Mouse (Mus musculus) ES-E14 (cell line): ENCODE measurements around the gene Slc17a7. TPM values are rescaled to one million over a fixed set of nuclear protein-coding genes. Genes with fewer than 3 reads are reported as not detected.

Source experiments
- DNase-seq: peaks from one replicate; pipeline ENCODE4 v3.0.0-alpha.2; 2013; ENCODE audit warnings: low read depth, low spot score
- H3K27ac ChIP-seq: 2 replicates; pipeline ENCODE4 v1.5.1; 2012; ENCODE audit warnings: low read depth, mild to moderate bottlenecking, low read length, moderate library complexity, mixed read lengths; ENCODE audit not compliant: poor library complexity, insufficient read depth, severe bottlenecking
- H3K36me3 ChIP-seq: 2 replicates; pipeline ENCODE4 v1.6.1; 2012; ENCODE audit warnings: mild to moderate bottlenecking, low read length, moderate library complexity, mixed read lengths; ENCODE audit not compliant: control insufficient read depth, poor library complexity, insufficient read depth, severe bottlenecking
- H3K4me1 ChIP-seq, 2 experiments: fragments of 150-350 bp in 1 of 2; sonication (generic) in 1 of 2; 2 replicates each; pipeline ENCODE4 v1.6.1; 2012; ENCODE audit warnings: low read length in 2 of 2, mild to moderate bottlenecking in 1 of 2, mixed read lengths in 1 of 2; ENCODE audit not compliant: control insufficient read depth in 2 of 2, insufficient read depth in 2 of 2, poor library complexity in 1 of 2
- H3K4me3 ChIP-seq, 2 experiments: fragments of 150-350 bp in 1 of 2; sonication (generic) in 1 of 2; 2 replicates each; pipeline ENCODE4 v1.5.1; 2012; ENCODE audit warnings: low read length in 2 of 2, low read depth in 1 of 2, mild to moderate bottlenecking in 1 of 2, mixed read lengths in 1 of 2; ENCODE audit not compliant: insufficient read depth in 1 of 2, poor library complexity in 1 of 2, severe bottlenecking in 1 of 2
- H3K9ac ChIP-seq: 2 replicates; pipeline ENCODE4 v1.6.1; 2012; ENCODE audit warnings: low read depth, mild to moderate bottlenecking, low read length, mixed read lengths; ENCODE audit not compliant: poor library complexity, insufficient read depth, severe bottlenecking
- H3K9me3 ChIP-seq: fragments of 150-350 bp; sonication (generic); 2 replicates; pipeline ENCODE4 v1.6.1; 2012; ENCODE audit warnings: low read depth, mild to moderate bottlenecking, low read length; ENCODE audit not compliant: control insufficient read depth, insufficient read depth
- CHD2 ChIP-seq: IDR thresholded peaks from 2 replicates; pipeline ENCODE4 v1.6.1; 2014; ENCODE audit warnings: mild to moderate bottlenecking, low read depth, low read length, inconsistent platforms
- HCFC1 ChIP-seq: IDR thresholded peaks from 2 replicates; pipeline ENCODE4 v1.6.1; 2012; ENCODE audit warnings: low read length, inconsistent platforms, borderline replicate concordance; ENCODE audit not compliant: insufficient read depth
- MAFK ChIP-seq: IDR thresholded peaks from 2 replicates; pipeline ENCODE4 v1.6.1; 2014; ENCODE audit warnings: mild to moderate bottlenecking, low read depth, low read length, inconsistent platforms; ENCODE audit not compliant: insufficient read depth
- ZC3H11A ChIP-seq: IDR thresholded peaks from 2 replicates; pipeline ENCODE4 v1.6.1; 2012; ENCODE audit warnings: low read depth, mild to moderate bottlenecking, inconsistent platforms, low read length, borderline replicate concordance
- ZNF384 ChIP-seq: IDR thresholded peaks from 2 replicates; pipeline ENCODE4 v1.6.1; 2012; ENCODE audit warnings: low read depth, low read length, inconsistent platforms
- in situ Hi-C, 2 experiments: fragments of 600-800 bp; cut with MboI; formaldehyde crosslinking; loops; one replicate each; pipeline ENCODE4 v1.15.1; 2025; ENCODE audit warnings: low sequenced_read_pairs in 2 of 2, inconsistent platforms in 1 of 2; ENCODE audit not compliant: unreplicated experiment in 2 of 2
- total RNA-seq: library from RNA; depleted of rRNA; stranded (reverse); fragments of 300-350 nt; gene quantifications from 2 replicates; pipeline ENCODE4 v1.2.3, GENCODE M21; 2012; rRNA removed

Gene Slc17a7
- 3.4 and 4.4 TPM in 2 replicates for total RNA-seq

- no peaks in the 10 kb centered on the region for H3K9me3 ChIP-seq
- TF ChIP-seq ZC3H11A (no peak), HCFC1 (no peak), MAFK (no peak), CHD2 (no peak), ZNF384 (no peak)
- H3K4me3 ChIP-seq, result peak within 1 kb of the TSS; percentile 61 to 80
- in situ Hi-C loops, result no loop called here
- DNase-seq, result peak; percentile 51
- peak within 1 kb of the TSS; percentile 57; the same call in 1 of the 2 replicates for H3K9ac ChIP-seq
- H3K27ac ChIP-seq, result no peak within 1 kb of the TSS
- H3K4me1 ChIP-seq, result peaks cover 2 to 21% of the 10 kb centered on the region in 2 experiments; a peak in 2 of 4 replicates
- peaks cover 7% of the 10 kb centered on the region; the same call in 1 of the 2 replicates for H3K36me3 ChIP-seq
These were observed at the start of gene Slc17a7 for GRCm38 (mm10) chr7:45163735-45164490. Gene Slc17a7 (plus strand): TSS chr7:45163949.

GRCm38 (mm10) chr7:45117566-45117965 is 46.2 kb upstream of the Slc17a7 start:
- H3K4me1 ChIP-seq, result peaks cover 0 to 22% of the 10 kb centered on the region in 2 experiments; a peak in 2 of 4 replicates
- no peak for TF ChIP-seq HCFC1
- no peak for TF ChIP-seq CHD2
- TF ChIP-seq ZC3H11A, result no peak
- no peak for TF ChIP-seq MAFK
- TF ChIP-seq ZNF384, result no peak
- H3K4me3 ChIP-seq, result no peak overlapping the region
- DNase-seq, result no peak
- H3K27ac ChIP-seq, result no peak overlapping the region
- H3K9me3 ChIP-seq, result no peaks in the 10 kb centered on the region
- in situ Hi-C loops, result no loop called here
- no peak overlapping the region for H3K9ac ChIP-seq
- H3K36me3 ChIP-seq, result peaks cover 29% of the 10 kb centered on the region

- no peaks in the 10 kb centered on the region for H3K9me3 ChIP-seq
- in situ Hi-C loops, result no loop called here
- no peak for DNase-seq
- TF ChIP-seq CHD2 (no peak), ZNF384 (peak; percentile 5; the same call in 1 of the 2 replicates)
- no peak overlapping the region for H3K9ac ChIP-seq
- H3K4me1 ChIP-seq, result peaks cover 0 to 22% of the 10 kb centered on the region in 2 experiments; a peak in 2 of 4 replicates
- H3K36me3 ChIP-seq, result peaks cover 37% of the 10 kb centered on the region
- no peak overlapping the region for H3K27ac ChIP-seq
- H3K4me3 ChIP-seq, result no peak overlapping the region
These were observed 45.4 kb upstream of the Slc17a7 start for GRCm38 (mm10) chr7:45118336-45118735.

- Histone ChIP-seq H3K27ac (peak overlapping the region; percentile 48; the same call in 1 of the 2 replicates), H3K4me1 (peaks cover 0 to 19% of the 10 kb centered on the region in 2 experiments; a peak in 2 of 4 replicates), H3K9me3 (no peaks in the 10 kb centered on the region), H3K4me3 (no peak overlapping the region), H3K9ac (no peak overlapping the region), H3K36me3 (peaks cover 42% of the 10 kb centered on the region)
- TF ChIP-seq CHD2, result no peak
- TF ChIP-seq ZNF384, result no peak
- no peak for TF ChIP-seq ZC3H11A
- TF ChIP-seq MAFK, result no peak
- no peak for TF ChIP-seq HCFC1
- in situ Hi-C loops, result no loop called here
- no peak for DNase-seq
These were observed 43.7 kb upstream of the Slc17a7 start for GRCm38 (mm10) chr7:45119780-45120709.
